Mouse (Mus musculus): ENCODE results near the gene Alkbh3.

DNA sequence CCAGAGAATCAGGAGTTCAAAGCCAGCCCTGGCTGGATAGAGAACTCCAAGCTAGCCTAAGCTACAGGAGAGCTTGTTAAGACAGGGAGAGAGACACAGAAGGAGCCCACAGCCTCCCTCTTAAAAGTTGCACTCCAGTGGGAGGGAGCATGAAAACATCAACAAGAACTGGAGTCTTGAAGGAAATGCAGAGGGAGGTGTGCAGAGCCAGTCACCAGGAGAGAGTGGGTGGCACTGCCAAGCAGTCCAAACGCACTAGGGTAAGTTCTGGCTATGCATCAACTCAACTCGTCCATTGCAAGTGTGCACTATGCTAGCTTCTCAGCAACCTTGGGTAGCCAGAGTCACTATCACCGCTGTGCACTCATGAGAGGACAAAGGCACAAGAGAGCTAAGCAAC, 52.4 kb downstream of the Alkbh3 start:
- TF ChIP-seq POLR2A (IDR thresholded peaks at IDR 0.05; ENCODE audit: insufficient read depth, low read length) (no peak), CTCF (IDR thresholded peaks at IDR 0.05; ENCODE audit: low read depth, low read length) (no peak), EP300 (IDR thresholded peaks at IDR 0.05; ENCODE audit: insufficient read depth, low read depth, low read length) (no peak)
